Mouse (Mus musculus) kidney, postnatal 14 days (tissue): ENCODE measurements at regions not wholly inside any gene's neighbourhood (a gene's known extent, or its start where the extent isn't known, plus 50 kb on each side); places are given as distances from the start of the nearest gene placed in this dataset.
A peak's percentile ranks its signal among the peaks of the same experiment; 100 is the strongest.

Source experiments
- DNase-seq: peaks from one replicate; pipeline ENCODE4 v3.0.0; 2022; ENCODE audit warnings: mixed read lengths

DNA sequence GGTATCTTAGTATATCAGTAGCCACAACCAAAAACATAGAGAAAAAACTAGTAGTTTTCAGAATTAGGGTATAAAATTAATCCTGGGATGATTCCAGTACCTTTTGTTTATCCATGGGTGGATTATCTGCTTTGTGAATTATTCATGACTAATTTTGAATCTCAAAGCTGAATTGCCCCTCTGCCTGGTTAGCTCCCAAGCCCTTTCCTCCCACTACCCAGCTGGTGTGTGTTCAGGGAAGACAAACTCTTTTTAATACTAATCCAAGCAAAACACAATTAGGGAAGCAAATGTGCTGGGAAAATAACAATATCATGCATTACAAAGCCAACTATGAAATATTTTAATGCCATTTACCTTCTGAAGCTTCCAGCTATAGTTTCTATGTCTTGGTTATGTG, 347.4 kb downstream of the Gm43517 start:
- no peak for DNase-seq

DNA sequence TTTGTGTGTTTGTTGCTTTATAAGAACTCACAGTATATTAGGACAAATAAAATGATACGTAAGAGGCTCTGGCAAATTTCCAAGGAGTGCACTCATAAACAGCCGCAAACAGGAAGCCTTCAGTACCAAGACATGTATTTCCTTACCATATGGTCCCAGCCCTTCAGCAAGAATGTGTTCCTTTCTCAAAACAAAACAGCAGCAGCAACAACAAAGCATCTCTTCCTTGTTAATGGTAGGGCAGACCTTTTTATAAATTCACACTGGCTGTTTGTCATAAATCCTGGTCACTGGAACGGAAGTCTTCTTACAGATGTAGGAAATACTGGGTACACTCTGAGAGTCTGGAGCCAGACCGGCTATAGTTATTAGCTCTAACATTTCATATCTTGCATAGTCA, 352.1 kb downstream of the Gm43517 start:
- peak; percentile 33 for DNase-seq

- no peak for DNase-seq
These were observed 355.2 kb downstream of the Gm43517 start for GRCm38 (mm10) chr12:49739960-49740740.

- DNase-seq = no peak
These were observed 358.4 kb downstream of the Gm43517 start for GRCm38 (mm10) chr12:49743402-49743801.

- no peak for DNase-seq
These were observed 362.1 kb downstream of the Gm43517 start for GRCm38 (mm10) chr12:49747081-49747480.

DNA sequence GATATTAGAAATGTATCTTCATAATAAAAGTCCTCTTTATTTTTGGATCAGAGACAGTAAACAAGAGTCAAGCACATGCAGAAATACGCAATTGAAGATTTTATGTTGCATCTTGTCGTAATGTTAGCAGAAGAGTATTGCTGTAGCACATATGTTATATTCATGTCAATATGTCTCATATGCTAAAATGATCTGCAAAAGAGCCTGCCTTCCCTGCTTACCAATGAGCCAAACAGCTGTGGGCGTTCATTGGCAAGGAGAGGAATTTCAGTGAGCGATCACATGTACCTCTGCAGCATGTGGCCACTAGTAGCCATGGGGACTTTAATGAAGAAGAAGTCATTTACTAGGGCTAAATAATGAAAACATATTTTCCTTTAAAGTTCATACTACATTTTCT, 373.4 kb downstream of the Gm43517 start:
- DNase-seq = no peak

GRCm38 (mm10) chr12:49764541-49764940, 379.6 kb downstream of the Gm43517 start:
- no peak for DNase-seq

DNA sequence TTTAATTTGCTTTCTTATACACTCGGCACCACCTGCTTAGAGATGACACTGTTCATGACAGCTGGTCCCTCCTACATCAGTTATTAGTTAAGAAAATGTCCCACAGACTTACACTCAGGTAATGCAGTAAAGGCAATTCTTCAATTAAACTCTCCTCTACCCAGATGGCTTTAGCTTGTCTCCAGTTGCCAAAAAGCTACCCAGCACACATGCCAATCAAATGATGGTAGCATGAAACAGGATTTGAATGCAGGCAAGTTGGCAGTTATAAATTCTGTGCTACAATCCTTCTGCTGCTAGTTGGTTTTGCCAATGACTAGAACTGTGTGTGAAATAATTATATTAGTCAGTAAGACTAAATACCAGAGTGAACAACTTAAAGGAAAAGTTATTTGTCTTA, 423.4 kb downstream of the Gm43517 start:
- DNase-seq = no peak

DNA sequence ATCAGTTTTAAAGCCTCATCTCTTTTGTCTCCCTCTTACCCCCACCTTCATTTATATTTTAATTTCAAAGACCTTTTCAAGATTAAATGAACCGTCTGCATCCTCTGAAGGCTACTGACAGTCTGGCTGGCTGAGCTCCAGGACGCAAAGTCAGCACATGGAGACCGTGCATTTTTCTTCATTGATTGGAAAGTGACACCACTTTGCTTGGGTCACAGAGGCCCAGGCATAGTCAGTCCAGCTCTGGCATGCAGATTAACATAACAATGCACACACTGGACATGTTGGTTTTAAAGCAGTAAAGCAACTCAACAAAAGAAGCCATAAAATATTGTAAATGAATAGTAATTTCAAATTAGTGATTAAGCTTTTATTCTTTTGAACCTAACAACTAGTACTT, 429.7 kb downstream of the Gm43517 start:
- no peak for DNase-seq

GRCm38 (mm10) chr12:49827769-49828168, 442.8 kb downstream of the Gm43517 start:
- no peak for DNase-seq

GRCm38 (mm10) chr12:49828553-49828952, 443.6 kb downstream of the Gm43517 start:
- no peak for DNase-seq

DNA sequence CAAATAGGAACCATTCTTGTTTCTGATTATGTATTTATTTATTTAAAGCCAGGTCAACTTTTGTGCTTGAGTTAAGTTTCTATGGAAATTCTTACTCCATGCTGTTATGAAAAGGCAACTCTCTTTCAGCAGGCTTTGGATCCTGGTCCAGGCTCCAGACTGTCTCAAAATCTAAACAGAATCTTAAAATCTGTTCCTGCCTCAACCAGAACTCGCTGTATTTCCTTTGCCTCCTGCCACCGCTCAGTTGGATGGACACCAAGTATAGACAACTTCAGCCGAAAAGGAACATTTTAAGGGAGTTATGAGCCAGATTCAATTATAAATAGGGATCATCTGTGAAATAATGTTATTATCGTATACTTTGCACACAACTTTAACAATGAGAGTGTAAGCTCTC, 445.7 kb downstream of the Gm43517 start:
- DNase-seq = no peak

GRCm38 (mm10) chr12:49832118-49832847, 447.3 kb downstream of the Gm43517 start:
- no peak for DNase-seq

DNA sequence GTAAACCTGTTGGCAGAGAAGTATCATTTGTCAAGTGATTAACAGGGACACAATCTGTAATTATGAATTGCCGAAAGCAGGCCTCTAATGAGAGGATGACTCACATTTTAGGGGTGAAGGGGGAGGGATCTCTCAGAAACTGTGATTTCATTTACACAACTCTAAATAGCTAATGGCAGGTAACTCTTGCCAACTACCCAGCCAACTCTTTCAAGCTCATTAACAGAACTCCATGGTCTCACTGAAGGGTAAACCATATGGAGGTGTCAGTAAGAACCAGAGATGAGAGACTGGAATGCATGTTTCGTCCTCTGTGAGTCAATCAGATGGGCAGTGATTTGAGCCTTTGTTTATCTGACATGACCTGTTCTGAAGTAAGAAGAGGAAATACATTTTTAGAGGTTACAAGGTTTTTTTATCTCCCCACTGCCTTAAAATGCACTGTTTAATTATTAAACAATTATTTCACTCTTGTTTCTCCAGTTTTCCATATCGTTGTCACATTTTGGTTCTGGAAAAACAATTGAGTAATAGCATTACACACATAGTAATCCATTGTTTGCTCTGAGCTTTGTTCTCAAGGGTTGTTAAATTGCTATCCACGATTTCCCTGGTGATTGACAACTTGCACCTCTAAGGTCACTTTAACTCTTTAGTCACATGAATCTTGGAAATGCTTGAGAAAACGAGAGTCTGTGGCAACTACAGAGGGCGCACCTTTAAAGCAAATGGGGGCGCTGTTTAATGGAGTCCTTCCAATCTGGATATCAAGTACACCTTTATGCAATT, 451.5 kb downstream of the Gm43517 start:
- DNase-seq = no peak

DNA sequence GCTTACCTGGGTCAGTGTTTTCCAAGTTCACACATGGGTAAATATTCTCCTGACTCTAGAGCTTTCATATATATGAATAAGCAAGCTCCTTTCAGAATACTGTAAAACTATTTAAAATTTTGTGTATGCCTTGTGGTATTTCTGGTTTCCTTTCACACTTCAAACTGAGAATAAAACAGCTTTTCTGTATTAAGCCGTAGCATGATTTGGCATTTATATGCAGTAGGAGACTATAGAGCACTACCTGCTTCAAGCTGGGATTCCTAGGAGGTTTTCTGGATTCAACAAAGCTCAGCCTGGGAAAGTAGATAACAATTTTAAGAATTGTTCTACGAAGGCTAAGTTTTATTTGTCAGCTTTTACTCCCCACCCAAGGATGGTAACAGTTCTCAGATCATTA, 500.5 kb downstream of the Gm43517 start:
- no peak for DNase-seq

- no peak for DNase-seq
These were observed 502.3 kb downstream of the Gm43517 start for GRCm38 (mm10) chr12:49887246-49887645.

DNA sequence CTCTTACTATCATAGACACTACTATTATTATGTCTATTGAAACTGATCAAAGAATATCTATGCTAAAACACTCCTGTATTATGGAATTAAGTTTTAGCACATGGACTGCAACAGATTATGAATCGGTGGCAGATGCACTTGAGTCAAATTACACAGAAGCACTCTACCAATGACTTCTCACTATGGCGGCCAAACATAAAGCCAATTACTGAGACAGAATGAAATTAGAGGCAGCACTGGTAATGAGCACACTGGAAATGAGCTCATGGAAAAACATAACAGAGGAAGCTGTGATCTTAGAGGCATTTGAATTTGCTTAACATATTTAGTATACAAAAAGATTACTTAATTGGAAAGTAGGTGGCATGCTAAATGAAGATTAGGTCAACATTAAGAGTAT, 512.8 kb downstream of the Gm43517 start:
- DNase-seq = no peak

DNA sequence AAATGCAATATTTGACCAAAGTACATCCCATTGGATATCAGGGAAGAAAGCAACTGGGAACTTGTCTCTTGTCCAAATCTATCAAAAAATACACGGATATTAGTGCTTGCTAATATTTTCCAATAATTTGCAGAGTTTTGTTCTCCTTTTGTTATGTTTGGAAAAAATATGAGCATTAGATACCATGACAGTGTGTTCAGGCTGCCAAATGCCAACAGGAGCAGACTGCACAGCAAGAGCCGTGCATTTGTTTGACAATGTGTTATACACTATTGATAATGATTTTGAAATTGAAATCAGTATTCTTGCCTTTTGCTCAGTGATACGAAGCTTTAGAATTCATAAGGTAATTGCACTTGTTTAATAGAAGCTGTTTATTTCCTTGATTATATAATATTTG, 530.7 kb downstream of the Gm43517 start:
- DNase-seq = no peak

- no peak for DNase-seq
These were observed 536.6 kb downstream of the Gm43517 start for GRCm38 (mm10) chr12:49921608-49922007.

- no peak for DNase-seq
These were observed 555.8 kb downstream of the Gm43517 start for GRCm38 (mm10) chr12:49940818-49941217.

GRCm38 (mm10) chr12:49944911-49945627, 560.1 kb downstream of the Gm43517 start:
- no peak for DNase-seq

DNA sequence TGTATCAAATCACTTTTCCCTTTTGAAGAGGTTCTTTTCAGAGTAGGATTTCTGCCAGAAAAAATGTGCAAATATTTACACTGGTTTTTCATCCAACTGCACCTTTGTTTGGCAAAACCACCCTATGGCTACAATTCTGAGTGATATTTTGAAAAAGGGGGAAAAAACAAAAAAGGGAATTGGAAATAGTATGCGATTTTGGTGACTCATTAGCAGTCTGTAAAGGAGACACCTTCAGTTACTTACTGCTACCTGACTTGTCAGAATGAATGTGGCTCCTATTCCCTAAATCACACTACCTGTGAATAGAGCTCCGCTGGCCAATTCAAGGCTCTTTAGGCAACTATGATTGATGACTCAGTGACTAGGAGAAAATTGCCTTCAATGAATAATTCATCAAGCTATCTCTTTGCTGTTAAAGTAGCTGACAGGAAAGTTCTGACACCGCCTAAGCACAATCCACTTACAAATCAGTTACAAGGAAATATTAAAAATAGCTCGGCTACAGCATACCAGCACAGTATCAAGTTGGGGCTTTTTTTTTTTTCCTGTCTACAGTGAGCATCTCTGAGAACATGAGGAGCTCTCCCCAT, 560.8 kb downstream of the Gm43517 start:
- no peak for DNase-seq
